Mouse (Mus musculus) mouse embryonic stem cell (cell line): ENCODE data around the gene 1500009L16Rik.

Experiments used
- in situ Hi-C, 2 experiments: fragments of 300-500 bp; cut with MboI; formaldehyde crosslinking; loops; 1 replicate in 1 of 2; 3 replicates in 1 of 2; pipeline ENCODE4 v1.14.3; 2019 to 2020; ENCODE audit warnings: low sequenced_read_pairs in 2 of 2, low pct_unique_long_range_greater_than_20kb in 1 of 2, mixed read lengths in 1 of 2; ENCODE audit not compliant: unreplicated experiment in 1 of 2

1500009L16Rik gene

GRCm38 (mm10) chr10:83753056-83753455 is 30.4 kb downstream of the 1500009L16Rik start:
- in situ Hi-C loops = no loop called here

GRCm38 (mm10) chr10:83757343-83757962 is 34.8 kb downstream of the 1500009L16Rik start:
- in situ Hi-C loops = no loop called here

GRCm38 (mm10) chr10:83758732-83759131 is 36.1 kb downstream of the 1500009L16Rik start:
- in situ Hi-C loops = no loop called here

GRCm38 (mm10) chr10:83760535-83760934 is 37.9 kb downstream of the 1500009L16Rik start:
- in situ Hi-C loops = no loop called here

GRCm38 (mm10) chr10:83763891-83764290 is 41.2 kb downstream of the 1500009L16Rik start:
- in situ Hi-C loops = no loop called here

- in situ Hi-C loops = no loop called here
Measured at GRCm38 (mm10) chr10:83766882-83767281, 44.2 kb downstream of the 1500009L16Rik start.

GRCm38 (mm10) chr10:83776272-83776878 is 53.7 kb downstream of the 1500009L16Rik start:
- in situ Hi-C loops = no loop called here

GRCm38 (mm10) chr10:83777253-83777652 is 54.6 kb downstream of the 1500009L16Rik start:
- in situ Hi-C loops = no loop called here

- in situ Hi-C loops = no loop called here
Measured at GRCm38 (mm10) chr10:83781854-83782253, 59.2 kb downstream of the 1500009L16Rik start.

- in situ Hi-C loops = no loop called here
Measured at GRCm38 (mm10) chr10:83782371-83783120, 59.9 kb downstream of the 1500009L16Rik start.

GRCm38 (mm10) chr10:83785003-83785402 is 62.3 kb downstream of the 1500009L16Rik start:
- in situ Hi-C loops = no loop called here

GRCm38 (mm10) chr10:83785627-83786392 is 63.1 kb downstream of the 1500009L16Rik start:
- in situ Hi-C loops = no loop called here

- in situ Hi-C loops = no loop called here
Measured at GRCm38 (mm10) chr10:83795088-83795487, 72.4 kb downstream of the 1500009L16Rik start.

GRCm38 (mm10) chr10:83795500-83795899 is 72.8 kb downstream of the 1500009L16Rik start:
- in situ Hi-C loops = no loop called here

- in situ Hi-C loops = loop anchor here in 1 of 2 experiments (25.0 kb wide), 1 partner anchor 633 kb away; the partner anchor contains the start of gene Nuak1
Measured at GRCm38 (mm10) chr10:83804021-83804420, 81.4 kb downstream of the 1500009L16Rik start.

GRCm38 (mm10) chr10:83805201-83805718 is 82.6 kb downstream of the 1500009L16Rik start:
- in situ Hi-C loops = loop anchor here in 1 of 2 experiments (25.0 kb wide), 1 partner anchor 632 kb away; the partner anchor contains the start of gene Nuak1

- in situ Hi-C loops = loop anchor here in 1 of 2 experiments (25.0 kb wide), 1 partner anchor 630 kb away; the partner anchor contains the start of gene Nuak1
Measured at GRCm38 (mm10) chr10:83807251-83807650, 84.6 kb downstream of the 1500009L16Rik start.
